Mouse (Mus musculus) thymus, adult 2 months (tissue): Measurements from ENCODE around the gene Il17rc. TPM values are rescaled to one million over a fixed set of nuclear protein-coding genes. Genes with fewer than 3 reads are reported as not detected.

Experiments
- DNase-seq: peaks from one replicate; pipeline ENCODE4 v3.0.0; 2021
- H3K27ac ChIP-seq: fragments of 200-500 bp; 2 replicates; pipeline ENCODE4 v1.5.1; 2012; ENCODE audit warnings: low read length, control low read depth; ENCODE audit not compliant: control insufficient read depth, insufficient read depth
- H3K27me3 ChIP-seq: fragments of 200-500 bp; 2 replicates; pipeline ENCODE4 v1.6.1; 2012; ENCODE audit warnings: mild to moderate bottlenecking, low read length, moderate library complexity, mixed read lengths; ENCODE audit not compliant: control insufficient read depth, insufficient read depth
- H3K36me3 ChIP-seq: fragments of 200-500 bp; 2 replicates; pipeline ENCODE4 v1.6.1; 2012; ENCODE audit warnings: mild to moderate bottlenecking, low read length, moderate library complexity; ENCODE audit not compliant: control insufficient read depth, insufficient read depth
- H3K4me1 ChIP-seq: fragments of 200-500 bp; replicated peaks from 2 replicates; pipeline ENCODE4 v1.6.1; 2012; ENCODE audit warnings: low read length; ENCODE audit not compliant: control insufficient read depth, insufficient read depth
- H3K4me3 ChIP-seq: fragments of 200-500 bp; 2 replicates; pipeline ENCODE4 v1.5.1; 2012; ENCODE audit warnings: mild to moderate bottlenecking, low read length, control low read depth, moderate library complexity; ENCODE audit not compliant: control insufficient read depth, insufficient read depth
- CTCF ChIP-seq: fragments of 200-500 bp; IDR thresholded peaks from 2 replicates; pipeline ENCODE4 v1.5.1; 2012; ENCODE audit warnings: mild to moderate bottlenecking, control low read depth, low read length, moderate library complexity, borderline replicate concordance; ENCODE audit not compliant: control insufficient read depth, poor library complexity, insufficient read depth; ENCODE audit errors: extremely low read depth
- POLR2A ChIP-seq: fragments of 200-500 bp; IDR thresholded peaks from 2 replicates; pipeline ENCODE4 v1.6.1; 2012; ENCODE audit warnings: mild to moderate bottlenecking, low read length, control low read depth, moderate library complexity; ENCODE audit not compliant: control insufficient read depth, poor library complexity, insufficient read depth; ENCODE audit errors: extremely low read depth
- WGBS: fragments of 180-500 bp; shearing (Covaris S2); methylation state at CpG from one replicate; pipeline ENCODE4 v1.1.7; 2018; 5-methylcytosine and 5-hydroxymethylcytosine counted together
- polyA plus RNA-seq: library from polyadenylated mRNA; depleted of rRNA; stranded (reverse); fragments of >200 nt; gene quantifications from 2 replicates; pipeline ENCODE4 v1.2.3, GENCODE M21; 2012; rRNA removed

Gene Il17rc
- polyA plus RNA-seq: 14.3 and 15.4 TPM in 2 replicates

- Histone ChIP-seq H3K4me1 (peaks cover 11% of the 10 kb centered on the region), H3K27me3 (no peaks in the 10 kb centered on the region), H3K4me3 (no peak within 1 kb of the TSS), H3K27ac (no peak within 1 kb of the TSS), H3K36me3 (no peaks in the 10 kb centered on the region)
- DNase-seq: no peak
- WGBS: 87% methylated on average over 12 of the region's 12 CpGs
- no peak for TF ChIP-seq CTCF
- no peak for TF ChIP-seq POLR2A
These were observed at the start of gene Il17rc for GRCm38 (mm10) chr6:113471297-113471936. TSS of gene Il17rc (plus strand) at chr6:113471427.

GRCm38 (mm10) chr6:113423000-113423399, 48.2 kb upstream of the Il17rc start:
- TF ChIP-seq POLR2A (no peak), CTCF (no peak)
- Histone ChIP-seq H3K36me3 (no peaks in the 10 kb centered on the region), H3K27ac (no peak overlapping the region), H3K4me1 (peaks cover 12% of the 10 kb centered on the region), H3K4me3 (no peak overlapping the region), H3K27me3 (no peaks in the 10 kb centered on the region)
- no peak for DNase-seq
- 65% methylated on average over 4 of the region's 4 CpGs for WGBS

- WGBS: 92% methylated on average over 7 of the region's 7 CpGs
- Histone ChIP-seq H3K4me3 (no peak overlapping the region), H3K4me1 (peaks cover 3% of the 10 kb centered on the region), H3K27me3 (no peaks in the 10 kb centered on the region), H3K27ac (no peak overlapping the region), H3K36me3 (no peaks in the 10 kb centered on the region)
- no peak for DNase-seq
- no peak for TF ChIP-seq POLR2A
- TF ChIP-seq CTCF: no peak
These were observed 47.0 kb upstream of the Il17rc start for GRCm38 (mm10) chr6:113424187-113424586.

- Histone ChIP-seq H3K4me1 (no peaks in the 10 kb centered on the region), H3K4me3 (no peak overlapping the region), H3K36me3 (no peaks in the 10 kb centered on the region), H3K27ac (no peak overlapping the region), H3K27me3 (no peaks in the 10 kb centered on the region)
- TF ChIP-seq POLR2A: no peak
- no peak for TF ChIP-seq CTCF
- DNase-seq: no peak
- WGBS: 95% methylated on average over 4 of the region's 4 CpGs
These were observed 44.5 kb upstream of the Il17rc start for GRCm38 (mm10) chr6:113426696-113427095.

GRCm38 (mm10) chr6:113427397-113427796, 43.8 kb upstream of the Il17rc start:
- Histone ChIP-seq H3K4me1 (no peaks in the 10 kb centered on the region), H3K4me3 (no peak overlapping the region), H3K27ac (no peak overlapping the region), H3K36me3 (no peaks in the 10 kb centered on the region), H3K27me3 (no peaks in the 10 kb centered on the region)
- no peak for TF ChIP-seq POLR2A
- TF ChIP-seq CTCF: no peak
- 69% methylated on average over 3 of the region's 3 CpGs for WGBS
- DNase-seq: peak; percentile 58

GRCm38 (mm10) chr6:113428006-113428405, 43.2 kb upstream of the Il17rc start:
- no peaks in the 10 kb centered on the region for H3K36me3 ChIP-seq
- no peaks in the 10 kb centered on the region for H3K27me3 ChIP-seq
- 95% methylated on average over 16 of the region's 16 CpGs for WGBS
- no peak overlapping the region for H3K27ac ChIP-seq
- DNase-seq: no peak
- H3K4me3 ChIP-seq: no peak overlapping the region
- no peaks in the 10 kb centered on the region for H3K4me1 ChIP-seq
- TF ChIP-seq POLR2A: no peak
- TF ChIP-seq CTCF: no peak

- no peaks in the 10 kb centered on the region for H3K36me3 ChIP-seq
- H3K4me1 ChIP-seq: no peaks in the 10 kb centered on the region
- H3K4me3 ChIP-seq: no peak overlapping the region
- no peaks in the 10 kb centered on the region for H3K27me3 ChIP-seq
- DNase-seq: no peak
- WGBS: 67% methylated on average over 3 of the region's 3 CpGs
- no peak for TF ChIP-seq CTCF
- no peak for TF ChIP-seq POLR2A
- no peak overlapping the region for H3K27ac ChIP-seq
These were observed 41.3 kb upstream of the Il17rc start for GRCm38 (mm10) chr6:113429965-113430364.
